Mouse (Mus musculus) frontal cortex, adult 2 months (tissue): ENCODE data around the gene Rbx1. TPM values are rescaled to one million over a fixed set of nuclear protein-coding genes. Genes with fewer than 3 reads are reported as not detected.
A peak's percentile ranks its signal among the peaks of the same experiment; 100 is the strongest.

Experiments used
- DNase-seq, 2 experiments: peaks; one replicate each; pipeline ENCODE4 v3.0.0; 2022; ENCODE audit warnings: low spot score in 1 of 2; ENCODE audit errors: extremely low spot score in 1 of 2
- polyA plus RNA-seq: library from polyadenylated mRNA; depleted of rRNA; stranded (reverse); fragments of >200 nt; gene quantifications from 2 replicates; pipeline ENCODE4 v1.2.3, GENCODE M21; 2012; rRNA removed

Gene Rbx1
- polyA plus RNA-seq, 1 experiment = 182 TPM

DNA sequence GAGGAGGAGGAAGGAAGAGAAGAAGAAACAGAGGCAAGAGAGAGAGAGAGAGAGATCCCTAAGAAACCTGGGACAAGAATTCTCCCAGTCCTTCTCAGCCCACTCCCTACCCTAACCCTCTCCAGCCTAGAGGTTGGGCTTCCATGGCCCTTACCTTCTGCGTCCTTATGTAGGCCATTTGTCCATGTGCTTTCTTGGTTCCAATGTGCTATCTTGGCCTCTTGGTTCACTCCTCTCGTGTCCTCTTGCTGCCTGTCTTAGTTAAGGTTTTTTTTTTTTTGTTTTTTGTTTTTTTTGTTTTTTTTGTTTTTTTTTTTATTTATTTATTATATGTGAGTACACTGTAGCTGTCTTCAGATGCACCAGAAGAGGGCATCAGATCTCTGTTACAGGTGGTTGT lies 16.9 kb downstream of the Rbx1 start:
- no peak for DNase-seq

DNA sequence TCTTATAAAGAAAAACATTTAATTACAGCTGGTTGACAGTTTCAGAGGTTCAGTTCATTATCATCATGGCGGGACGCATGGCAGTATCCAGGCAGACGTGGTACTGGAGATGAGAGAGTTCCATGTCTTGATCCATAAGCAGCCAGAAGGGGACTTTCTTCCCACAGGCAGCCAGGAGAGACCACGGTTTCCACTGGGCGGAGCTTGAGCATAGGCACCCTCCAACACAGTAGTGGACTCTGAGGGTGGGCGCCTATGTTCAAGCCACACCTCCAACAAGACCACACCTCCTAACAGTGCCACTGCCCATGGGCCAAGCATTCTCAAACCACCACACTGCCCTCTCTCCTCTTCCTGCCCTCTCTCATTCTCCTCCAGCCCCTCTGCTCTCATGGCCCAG lies 17.6 kb downstream of the Rbx1 start:
- DNase-seq = no peak

DNA sequence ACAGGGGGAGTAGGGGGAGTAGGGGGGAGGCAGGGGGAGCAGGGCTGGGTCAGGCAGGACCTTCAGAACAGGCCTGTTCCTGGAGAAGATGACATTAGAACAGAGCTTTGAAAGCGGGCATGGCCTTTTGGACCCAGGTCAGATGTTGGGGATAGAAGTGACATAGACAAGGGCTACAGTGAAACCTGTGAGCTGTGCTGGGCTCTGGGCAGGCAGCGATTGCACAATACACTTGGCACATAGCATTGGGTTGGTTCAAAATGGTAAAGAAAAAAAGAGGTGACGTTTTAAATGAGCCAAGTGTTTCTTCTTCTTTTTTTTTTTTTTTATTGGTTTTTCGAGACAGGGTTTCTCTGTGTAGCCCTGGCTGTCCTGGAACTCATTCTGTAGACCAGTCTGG lies 19.4 kb downstream of the Rbx1 start:
- DNase-seq = no peak

DNA sequence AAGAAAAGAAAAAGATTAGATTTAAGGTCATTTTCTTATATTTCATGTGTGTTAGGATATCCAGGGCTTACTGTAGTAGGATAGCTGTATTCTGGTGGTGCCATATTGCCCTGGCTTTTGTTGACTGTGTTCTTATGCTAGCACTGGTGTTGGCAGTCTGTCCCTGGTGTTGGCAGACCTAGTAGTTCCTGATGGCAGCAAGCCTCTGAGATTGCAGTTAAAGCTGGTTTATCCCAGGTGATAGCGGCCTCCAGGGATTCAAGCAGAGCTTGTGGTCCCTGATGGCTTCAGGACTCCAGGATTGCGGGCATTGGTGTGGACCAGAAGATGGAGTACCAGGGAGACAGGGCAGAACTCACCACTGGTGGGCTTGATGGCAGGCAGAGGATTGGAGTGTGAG lies 37.4 kb downstream of the Rbx1 start:
- no peak for DNase-seq

DNA sequence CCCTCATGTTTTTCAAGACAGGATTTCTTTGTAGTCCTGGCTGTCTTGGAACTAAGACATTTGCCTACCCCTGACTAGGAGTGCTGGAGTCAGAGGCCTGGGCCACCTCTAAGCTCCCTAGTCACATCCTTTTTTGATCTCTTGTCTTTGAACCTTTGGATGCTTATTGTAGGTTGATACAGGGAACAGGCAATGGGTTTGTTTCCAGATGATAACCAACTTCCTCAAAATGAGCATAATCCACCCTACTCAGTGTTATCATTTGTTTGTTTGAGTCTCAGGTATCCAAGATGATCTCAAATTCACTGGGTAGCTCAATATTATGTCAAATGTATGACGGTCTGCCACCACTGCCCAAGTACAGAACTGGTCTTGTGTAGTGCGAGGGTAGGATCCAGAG lies 37.9 kb downstream of the Rbx1 start:
- DNase-seq = no peak

GRCm38 (mm10) chr15:81507201-81507600 lies 41.1 kb downstream of the Rbx1 start:
- no peak for DNase-seq

GRCm38 (mm10) chr15:81510621-81511020 lies 44.5 kb downstream of the Rbx1 start:
- DNase-seq = no peak

- DNase-seq = no peak
Observed at GRCm38 (mm10) chr15:81511601-81512261, 45.6 kb downstream of the Rbx1 start.

DNA sequence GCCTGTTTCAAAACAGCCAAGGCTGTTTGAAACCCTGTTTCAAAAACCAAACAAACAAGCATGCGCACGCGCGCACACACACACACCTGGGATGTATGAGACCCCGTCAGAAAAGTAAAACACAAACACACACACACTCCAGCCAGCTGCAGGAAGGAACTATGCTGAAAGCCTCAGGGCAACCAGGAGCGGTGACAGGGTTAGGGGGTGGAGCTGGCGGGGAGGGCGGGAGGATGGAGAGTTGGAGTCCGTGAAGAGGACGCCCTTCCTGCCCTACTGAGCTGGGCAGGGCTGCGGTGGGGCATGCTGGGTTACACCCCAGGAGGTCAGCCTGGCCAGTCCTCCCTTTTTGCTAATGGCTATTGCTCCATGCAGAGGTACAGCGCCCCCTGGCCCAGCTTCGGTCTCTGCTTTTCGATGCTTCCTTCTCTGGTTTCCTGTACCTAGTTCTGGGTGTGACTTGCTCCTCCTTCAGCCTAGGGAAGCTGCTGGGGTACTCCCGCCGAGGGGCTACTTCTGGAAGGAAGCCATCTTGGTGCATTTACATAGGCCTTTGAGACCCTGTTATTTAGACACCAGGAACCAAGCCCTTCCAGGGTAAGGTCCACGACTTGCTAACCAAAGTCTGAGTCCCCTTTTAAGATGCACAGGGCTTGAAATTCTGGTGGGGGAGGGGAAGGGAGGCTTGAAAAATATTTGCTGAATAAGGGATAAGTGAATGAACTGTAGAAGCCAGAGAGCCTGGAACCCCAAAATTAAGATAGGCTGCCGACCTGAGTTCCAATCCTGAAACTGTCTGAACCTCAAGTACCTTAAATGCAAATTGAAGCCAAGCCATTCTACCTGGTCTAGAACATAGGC lies 48.2 kb downstream of the Rbx1 start:
- DNase-seq = peak; percentile 30 to 65

- DNase-seq = no peak
Observed at GRCm38 (mm10) chr15:81515221-81515620, 49.1 kb downstream of the Rbx1 start.

GRCm38 (mm10) chr15:81518031-81518430 lies 51.9 kb downstream of the Rbx1 start:
- DNase-seq = no peak

- DNase-seq = no peak
Observed at GRCm38 (mm10) chr15:81518761-81519160, 52.7 kb downstream of the Rbx1 start.

GRCm38 (mm10) chr15:81522036-81522751 lies 56.1 kb downstream of the Rbx1 start:
- DNase-seq = peak in 1 of 2 experiments; percentile 12

DNA sequence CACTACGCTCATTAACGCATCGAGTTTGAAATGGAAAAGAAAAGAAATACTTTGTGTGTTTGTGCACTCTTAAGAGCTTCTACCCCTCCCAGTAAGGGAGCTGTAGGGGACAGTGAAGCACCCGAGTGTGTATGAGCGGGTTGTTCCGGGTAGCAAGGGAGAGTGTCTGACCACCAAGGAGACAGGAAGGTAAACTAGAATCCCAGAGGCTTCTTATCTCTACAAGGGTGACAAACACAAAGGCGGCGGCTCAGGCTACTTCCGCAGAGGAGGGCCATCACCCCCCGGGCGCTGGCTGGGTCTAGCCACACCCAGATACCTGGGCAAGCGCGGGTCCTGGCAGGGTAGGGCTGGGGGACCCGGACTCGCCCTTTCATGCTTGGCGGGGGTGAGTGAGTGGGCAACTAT lies 56.7 kb downstream of the Rbx1 start:
- no peak for DNase-seq

DNA sequence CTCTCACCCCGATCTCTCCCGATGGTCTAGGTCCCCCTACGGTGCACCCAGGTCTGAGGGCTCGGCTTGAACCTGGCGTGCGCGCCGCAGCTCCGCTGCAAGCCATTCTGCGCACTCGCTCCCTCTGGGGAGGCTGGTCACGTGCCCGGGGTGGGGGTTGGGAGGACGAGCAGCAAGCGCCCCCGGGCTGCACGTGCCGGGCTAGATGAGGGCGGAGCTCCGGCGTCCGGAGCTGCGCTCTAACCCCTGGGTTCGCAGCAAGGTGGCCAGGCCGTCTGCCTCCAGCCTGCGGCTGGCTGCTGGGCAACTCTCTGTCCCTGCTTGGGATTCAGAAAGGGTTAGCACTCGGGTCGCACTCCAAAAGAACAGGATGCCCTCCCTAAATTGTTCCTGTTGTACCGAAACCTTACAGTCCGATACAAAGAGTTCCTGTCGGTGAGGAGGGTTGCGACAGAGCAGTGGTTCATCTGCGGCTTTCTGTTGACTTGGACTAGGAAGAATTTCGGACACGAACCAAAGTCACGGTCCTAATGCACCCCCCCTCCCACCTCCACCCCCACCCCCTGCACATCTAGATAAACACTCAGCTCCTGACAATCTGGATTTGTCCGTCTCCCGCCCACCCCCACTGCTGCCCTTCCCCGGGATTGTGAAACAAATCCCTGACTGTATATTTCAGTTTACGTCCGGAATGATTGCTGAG lies 57.2 kb downstream of the Rbx1 start:
- DNase-seq = peak; percentile 72 to 91

- DNase-seq = no peak
Observed at GRCm38 (mm10) chr15:81523901-81524300, 57.8 kb downstream of the Rbx1 start.

Other genes with a start within 250 kb of the Rbx1 start
- 17.4 and 20.1 TPM in 2 replicates for gene Mchr1, start 230.8 kb upstream of the Rbx1 start, polyA plus RNA-seq
- gene Slc25a17, start 105.5 kb upstream of the Rbx1 start, polyA plus RNA-seq = 46.3 and 53.3 TPM in 2 replicates
- gene St13, start 66.2 kb upstream of the Rbx1 start, polyA plus RNA-seq = 98.0 and 118 TPM in 2 replicates
- gene Xpnpep3, start 66.2 kb upstream of the Rbx1 start, polyA plus RNA-seq = 8.5 and 10.1 TPM in 2 replicates
- gene Dnajb7, start 58.0 kb upstream of the Rbx1 start, polyA plus RNA-seq = 0.10 TPM in 1 of 2 replicates, not detected in the other
- 33.5 and 35.3 TPM in 2 replicates for gene Ep300, start 119.1 kb downstream of the Rbx1 start, polyA plus RNA-seq
- gene L3mbtl2, start 197.6 kb downstream of the Rbx1 start, polyA plus RNA-seq = 28.8 and 30.3 TPM in 2 replicates
- 20.2 and 20.8 TPM in 2 replicates for gene Chadl, start 231.0 kb downstream of the Rbx1 start, polyA plus RNA-seq